Mouse (Mus musculus): ENCODE measurements at regions not wholly inside any gene's neighbourhood (a gene's known extent, or its start where the extent isn't known, plus 50 kb on each side); places are given as distances from the start of the nearest gene placed in this dataset.

GRCm38 (mm10) chr3:154381561-154381960, 51.1 kb upstream of the Lhx8 start:
- Histone ChIP-seq H3K36me3 (ENCODE audit: control insufficient read depth, insufficient read depth, low read length, poor library complexity, severe bottlenecking) (no peaks in the 10 kb centered on the region), H3K27ac (ENCODE audit: insufficient read depth, low read depth, low read length, poor library complexity, severe bottlenecking) (no peak overlapping the region), H3K9ac (ENCODE audit: insufficient read depth, low read depth, low read length, poor library complexity, severe bottlenecking) (no peak overlapping the region), H3K9me3 (ENCODE audit: control insufficient read depth, insufficient read depth, low read depth, low read length) (no peaks in the 10 kb centered on the region), H3K4me3 (ENCODE audit: insufficient read depth in 1 of 2, low read depth in 1 of 2, low read length in 2 of 2, poor library complexity in 1 of 2, severe bottlenecking in 1 of 2) (no peak overlapping the region), H3K4me1 (ENCODE audit: control insufficient read depth in 2 of 2, insufficient read depth in 2 of 2, low read length in 2 of 2, poor library complexity in 1 of 2) (peaks cover 5% of the 10 kb centered on the region in 2 experiments; a peak in 1 of 4 replicates)
- in situ Hi-C loops (cut with MboI; ENCODE audit: low sequenced_read_pairs in 2 of 2, unreplicated experiment in 2 of 2) = no loop called here
- peak; percentile 66 for DNase-seq (ENCODE audit: low read depth, low spot score)
- TF ChIP-seq CHD2 (IDR thresholded peaks at IDR 0.05; ENCODE audit: low read depth, low read length) = no peak; the same call in 1 of the 2 replicates
- no peak for TF ChIP-seq MAFK (IDR thresholded peaks at IDR 0.05; ENCODE audit: insufficient read depth, low read depth, low read length)
- TF ChIP-seq ZNF384 (IDR thresholded peaks at IDR 0.05; ENCODE audit: low read depth, low read length) = peak; percentile 99
- TF ChIP-seq HCFC1 (IDR thresholded peaks at IDR 0.05; ENCODE audit: borderline replicate concordance, insufficient read depth, low read length) = no peak
- no peak for TF ChIP-seq ZC3H11A (IDR thresholded peaks at IDR 0.05; ENCODE audit: borderline replicate concordance, low read depth, low read length)

Measured in ES-E14 (cell line).